Mouse (Mus musculus) heart, postnatal 0 days (tissue): ENCODE results near the gene Chil5. TPM values are rescaled to one million over a fixed set of nuclear protein-coding genes. Genes with fewer than 3 reads are reported as not detected.
"Not testable (repeated sequence)": the region's sequence is repeated elsewhere in the genome, so short reads cannot be mapped to it uniquely, and the experiment has no call there.

ENCODE experiments used
- ATAC-seq: fragments of 200-750 bp; cut with Nextera tagmentation; 2 replicates; pipeline ENCODE4 v1.8.0; 2017; ENCODE audit warnings: low read depth, moderate number of reproducible peaks, moderate library complexity; ENCODE audit not compliant: insufficient read depth
- DNase-seq: peaks from one replicate; pipeline ENCODE4 v3.0.0-alpha.2; 2016; ENCODE audit warnings: low spot score
- H3K27ac ChIP-seq: fragments of 300-500 bp; sonication (generic); 2 replicates; pipeline ENCODE4 v1.5.1; 2014; ENCODE audit warnings: low read depth, mild to moderate bottlenecking
- H3K27me3 ChIP-seq: fragments of 300-500 bp; sonication (generic); 2 replicates; pipeline ENCODE4 v1.6.1; 2014; ENCODE audit warnings: low read length, mixed read lengths; ENCODE audit not compliant: control insufficient read depth, insufficient read depth
- H3K36me3 ChIP-seq: fragments of 300-500 bp; sonication (generic); replicated peaks from 2 replicates; pipeline ENCODE4 v1.6.1; 2014; ENCODE audit warnings: low read length, mixed read lengths; ENCODE audit not compliant: control insufficient read depth, insufficient read depth
- H3K4me1 ChIP-seq: fragments of 300-500 bp; sonication (generic); 2 replicates; pipeline ENCODE4 v1.6.1; 2014; ENCODE audit warnings: antibody characterized with exemption; ENCODE audit not compliant: control insufficient read depth, insufficient read depth
- H3K4me2 ChIP-seq: fragments of 300-500 bp; sonication (generic); 2 replicates; pipeline ENCODE4 v1.6.1; 2014; ENCODE audit warnings: low read depth, mild to moderate bottlenecking, low read length, moderate library complexity
- H3K4me3 ChIP-seq: fragments of 300-500 bp; sonication (generic); 2 replicates; pipeline ENCODE4 v1.5.1; 2014; ENCODE audit warnings: low read depth, low read length
- H3K9ac ChIP-seq: fragments of 300-500 bp; sonication (generic); replicated peaks from 2 replicates; pipeline ENCODE4 v1.6.1; 2014; ENCODE audit warnings: low read depth, low read length, mixed read lengths
- H3K9me3 ChIP-seq: fragments of 300-500 bp; sonication (generic); replicated peaks from 2 replicates; pipeline ENCODE4 v1.6.1; 2016; ENCODE audit warnings: low read length; ENCODE audit not compliant: control insufficient read depth
- CTCF ChIP-seq: IDR thresholded peaks from 2 replicates; pipeline ENCODE4 v1.5.1; 2016; ENCODE audit warnings: antibody characterized with exemption, control low read depth, low read depth
- EP300 ChIP-seq: IDR thresholded peaks from 2 replicates; pipeline ENCODE4 v1.6.1; 2016; ENCODE audit warnings: antibody characterized with exemption, low read depth
- WGBS: fragments of 180-500 bp; shearing (Covaris S2); extraction: QIAGEN DNeasy Blood & Tissue Kit; methylation state at CpG from one replicate; pipeline ENCODE4 v1.1.7; 2014; 5-methylcytosine and 5-hydroxymethylcytosine counted together
- polyA plus RNA-seq: library from polyadenylated mRNA; unstranded; fragments of >200 nt; fragmentation: Nextera tagmentation; extraction: Ambion mirVana; gene quantifications from 2 replicates; pipeline ENCODE4 v1.2.1, GENCODE M21; 2015
- total RNA-seq: library from RNA; depleted of rRNA; stranded (reverse); fragments of >200 nt; gene quantifications from 2 replicates; pipeline ENCODE4 v1.2.3, GENCODE M21; 2014; ENCODE audit warnings: low replicate concordance; rRNA removed

The Chil5 gene
- not detected in 2 replicates for total RNA-seq
- 0.15 TPM in 1 of 2 replicates, not detected in the other for polyA plus RNA-seq

DNA sequence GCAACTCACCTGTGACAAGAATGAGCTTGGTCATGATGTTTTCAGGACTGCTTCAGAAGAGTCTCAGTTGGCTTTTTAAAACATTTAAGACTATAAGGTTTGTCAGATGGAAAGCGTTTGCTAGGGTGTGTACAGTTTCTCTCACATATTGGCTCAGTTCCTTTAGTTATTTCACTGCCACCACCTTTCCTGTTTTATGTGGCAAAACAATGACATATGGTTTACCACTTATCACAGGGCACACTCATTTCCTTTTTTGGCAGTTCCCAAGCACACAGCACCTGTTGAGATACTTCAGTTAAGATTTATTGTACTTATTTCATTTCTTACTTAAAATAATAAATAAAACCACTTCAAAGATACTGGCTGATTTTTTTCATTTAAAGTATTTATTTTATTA is at the start of gene Chil5:
TSS of gene Chil5 (minus strand) at position 34 of the 400 bp plus-strand sequence.
- H3K36me3 ChIP-seq: no peaks in the 10 kb centered on the region
- H3K4me1 ChIP-seq: no peaks in the 10 kb centered on the region
- H3K4me2 ChIP-seq: no peak within 1 kb of the TSS
- TF ChIP-seq CTCF: no peak
- TF ChIP-seq EP300: no peak
- DNase-seq (no peak), ATAC-seq (no peak)
- H3K9me3 ChIP-seq: no peaks in the 10 kb centered on the region
- 72% methylated on average over 1 of the region's 1 CpGs for WGBS
- H3K27me3 ChIP-seq: no peaks in the 10 kb centered on the region
- no peak within 1 kb of the TSS for H3K9ac ChIP-seq
- no peak within 1 kb of the TSS for H3K27ac ChIP-seq
- no peak within 1 kb of the TSS for H3K4me3 ChIP-seq

GRCm38 (mm10) chr3:106074824-106075223 is 42.2 kb upstream of the Chil5 start:
- DNase-seq (no peak), ATAC-seq (no peak)
- no peaks in the 10 kb centered on the region for H3K4me1 ChIP-seq
- WGBS: 22% methylated on average over 1 of the region's 1 CpGs
- H3K27ac ChIP-seq: no peak overlapping the region
- TF ChIP-seq EP300 (no peak), CTCF (no peak)
- no peak overlapping the region for H3K4me2 ChIP-seq
- no peaks in the 10 kb centered on the region for H3K27me3 ChIP-seq
- no peak overlapping the region for H3K9ac ChIP-seq
- H3K9me3 ChIP-seq: no peaks in the 10 kb centered on the region
- no peak overlapping the region for H3K4me3 ChIP-seq
- no peaks in the 10 kb centered on the region for H3K36me3 ChIP-seq

GRCm38 (mm10) chr3:106070994-106071393 is 38.4 kb upstream of the Chil5 start:
- DNase-seq: no peak
- TF ChIP-seq CTCF: no peak
- no peak for TF ChIP-seq EP300
- Histone ChIP-seq H3K36me3 (no peaks in the 10 kb centered on the region), H3K9me3 (no peaks in the 10 kb centered on the region), H3K4me2 (no peak overlapping the region), H3K4me1 (no peaks in the 10 kb centered on the region), H3K9ac (no peak overlapping the region), H3K27ac (no peak overlapping the region), H3K27me3 (no peaks in the 10 kb centered on the region), H3K4me3 (no peak overlapping the region)
- no peak for ATAC-seq
- WGBS: 64% methylated on average over 2 of the region's 2 CpGs

- H3K4me2 ChIP-seq, H3K27me3 ChIP-seq, H3K9me3 ChIP-seq, H3K27ac ChIP-seq, DNase-seq, H3K4me3 ChIP-seq, H3K36me3 ChIP-seq, H3K9ac ChIP-seq, H3K4me1 ChIP-seq, ATAC-seq: not testable (repeated sequence)
- WGBS: 35% methylated on average over 5 of the region's 5 CpGs
These were observed 35.1 kb upstream of the Chil5 start for GRCm38 (mm10) chr3:106067707-106068106.

GRCm38 (mm10) chr3:106057966-106058365 is 25.4 kb upstream of the Chil5 start:
- DNase-seq (no peak), ATAC-seq (no peak)
- H3K9ac ChIP-seq: no peak overlapping the region
- H3K36me3 ChIP-seq: no peaks in the 10 kb centered on the region
- no peak overlapping the region for H3K27ac ChIP-seq
- TF ChIP-seq CTCF: no peak
- no peak for TF ChIP-seq EP300
- no peak overlapping the region for H3K4me3 ChIP-seq
- H3K9me3 ChIP-seq: no peaks in the 10 kb centered on the region
- 62% methylated on average over 3 of the region's 3 CpGs for WGBS
- H3K4me2 ChIP-seq: no peak overlapping the region
- no peaks in the 10 kb centered on the region for H3K4me1 ChIP-seq
- H3K27me3 ChIP-seq: no peaks in the 10 kb centered on the region

DNA sequence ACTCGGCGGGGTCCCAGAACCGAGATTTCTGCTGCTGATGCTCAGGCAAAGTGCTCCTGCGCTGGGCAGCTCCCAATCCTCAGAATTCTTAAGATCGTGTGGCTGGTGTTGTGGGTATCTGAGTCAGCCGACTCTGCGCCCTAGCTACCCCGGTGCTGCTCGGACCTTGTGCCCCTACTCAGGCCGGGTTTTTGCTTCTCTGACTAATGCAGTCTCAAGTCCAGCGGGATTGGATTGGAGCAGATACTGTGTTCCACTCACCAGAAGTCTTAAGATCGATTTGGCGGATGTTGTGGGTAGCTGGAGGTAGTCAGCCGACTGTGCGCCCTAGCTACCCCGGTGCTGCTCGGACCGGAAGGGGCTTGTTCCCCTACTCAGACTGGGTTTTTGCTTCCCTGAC is 19.3 kb upstream of the Chil5 start:
- H3K4me3 ChIP-seq: no peak overlapping the region
- H3K4me2 ChIP-seq: no peak overlapping the region
- ATAC-seq (no peak), DNase-seq (no peak)
- TF ChIP-seq EP300: no peak
- no peak for TF ChIP-seq CTCF
- no peaks in the 10 kb centered on the region for H3K36me3 ChIP-seq
- H3K27me3 ChIP-seq: no peaks in the 10 kb centered on the region
- WGBS: 51% methylated on average over 18 of the region's 18 CpGs
- no peaks in the 10 kb centered on the region for H3K9me3 ChIP-seq
- no peak overlapping the region for H3K9ac ChIP-seq
- no peak overlapping the region for H3K27ac ChIP-seq
- H3K4me1 ChIP-seq: no peaks in the 10 kb centered on the region
